ENCODE assay signal across 22 mouse cellular contexts in genomic region chr12:70614686-70615085, GRCm38 (mm10).
DNase-seq lines count a peak whose midpoint lies in the region; TF ChIP-seq lines count a peak whose summit lies in the region.
"Had no signal": no experiment of that assay in that cellular context is flagged by ENCODE, and none has a peak within 500 bp of the region (broad histone marks: within the 10 kb centered on the region; RNA-seq: fewer than 3 reads in every experiment).

No protein-coding gene starts in this region.

- no peak overlapping the region for H3K4me3 ChIP-seq in gastrocnemius, adult 2 months
- H3K4me3 ChIP-seq in embryonic fibroblast, embryonic 13.5 days (ENCODE audit: insufficient read depth, low read length): no peak overlapping the region
- H3K4me3 ChIP-seq in left cerebral cortex, adult 2 months: no peak overlapping the region
- H3K4me3 ChIP-seq: embryonic facial prominence, embryonic 10.5 days; embryonic facial prominence, embryonic 12.5 days; erythroblast, embryonic 14.5 days; forebrain, embryonic 10.5 days; forebrain, embryonic 12.5 days had no signal

- TF ChIP-seq CTCF in gastrocnemius, adult 2 months (IDR thresholded peaks at IDR 0.05): no peak
- no peak for TF ChIP-seq CTCF in embryonic fibroblast, embryonic 13.5 days (IDR thresholded peaks at IDR 0.05; ENCODE audit: borderline replicate concordance, insufficient read depth, low read length)
- no peak for TF ChIP-seq CTCF in left cerebral cortex, adult 2 months (IDR thresholded peaks at IDR 0.05)

- no peak for DNase-seq in gastrocnemius, adult 2 months
- DNase-seq in gastrocnemius, postnatal 25 days: no peak
- DNase-seq in 3134 (ENCODE audit: extremely low read depth, insufficient read length, low spot score): peak; percentile 66
- peak; percentile 58 for DNase-seq in Muller cell, postnatal 12 days (ENCODE audit: inconsistent ontology term)
- DNase-seq in heart, adult 11 months: no peak
- no peak for DNase-seq in left cerebral cortex, adult 2 months (ENCODE audit: extremely low spot score in 1 of 2, low spot score in 2 of 2)
- no peak for DNase-seq in gastrocnemius, postnatal 14 days
- DNase-seq: adrenal gland, adult 8-10 months; adrenal gland, postnatal 14 days; adrenal gland, postnatal 36 days; B cell, adult 2 months; cerebellum, adult 11-12 months; cerebellum, adult 2 months; cerebellum, adult 9-10 months; cerebellum, postnatal 10 days; cerebellum, postnatal 25 days had no signal

- H3K27ac ChIP-seq in gastrocnemius, adult 2 months: peak overlapping the region; percentile 76
- H3K27ac ChIP-seq in embryonic fibroblast, embryonic 13.5 days (ENCODE audit: insufficient read depth, low read length): peak overlapping the region; percentile 99
- no peak overlapping the region for H3K27ac ChIP-seq in left cerebral cortex, adult 2 months
- H3K27ac ChIP-seq: embryonic facial prominence, embryonic 10.5 days; embryonic facial prominence, embryonic 12.5 days; forebrain, embryonic 10.5 days; forebrain, embryonic 12.5 days had no signal

- TF ChIP-seq POLR2A in embryonic fibroblast, embryonic 13.5 days (IDR thresholded peaks at IDR 0.05; ENCODE audit: low read depth, low read length): no peak

- intact Hi-C loops in gastrocnemius, adult 2 months (cut with DNase I): no loop called here
- intact Hi-C loops in left cerebral cortex, adult 2 months (cut with DNase I): no loop called here
- intact Hi-C loops in gastrocnemius, postnatal 14 days (cut with DNase I; ENCODE audit: low total_unique reads): no loop called here

- peaks cover 18% of the 10 kb centered on the region for H3K4me1 ChIP-seq in embryonic fibroblast, embryonic 13.5 days (ENCODE audit: control insufficient read depth, insufficient read depth, low read length)

Comparison
In these comparisons a context has a peak if more than half of its experiments do, and no peak if none do; other contexts are left out.
1. DNase-seq: peak in 3134 (single experiment) and Muller cell, postnatal 12 days (single experiment); none in gastrocnemius, adult 2 months (single experiment), gastrocnemius, postnatal 25 days (single experiment), heart, adult 11 months (single experiment), left cerebral cortex, adult 2 months (0 of 2) and gastrocnemius, postnatal 14 days (single experiment).